In genomic region chr2:128428651-128429633, GRCm38 (mm10) we compare ENCODE assay signal across 7 mouse cellular contexts.
A peak's percentile ranks its signal among the peaks of the same experiment; 100 is the strongest.
DNase-seq lines count a peak whose midpoint lies in the region; ATAC-seq and TF ChIP-seq lines count a peak whose summit lies in the region.

No protein-coding gene starts in this region.

- no peak for DNase-seq in ES-E14 (ENCODE audit: low read depth, low spot score)
- DNase-seq in adrenal gland, postnatal 10 days: peak; percentile 58
- peak; percentile 80 to 90 for DNase-seq in heart, adult 18-20 months
- DNase-seq in lung, embryonic 14.5 days: peak; percentile 73
- no peak for DNase-seq in right cerebral cortex, adult 18-20 months

- in situ Hi-C loops in ES-E14 (cut with MboI; ENCODE audit: low sequenced_read_pairs in 2 of 2, unreplicated experiment in 2 of 2): no loop called here

- WGBS in intestine, postnatal 0 days: 49% methylated on average over 18 of the region's 18 CpGs
- 30% methylated on average over 18 of the region's 18 CpGs for WGBS in lung, embryonic 14.5 days
- 39% methylated on average over 18 of the region's 18 CpGs for WGBS in stomach, embryonic 15.5 days

- H3K9ac ChIP-seq in ES-E14 (ENCODE audit: insufficient read depth, low read depth, low read length, poor library complexity, severe bottlenecking): peak overlapping the region; percentile 7; the same call in 1 of the 2 replicates
- H3K9ac ChIP-seq in intestine, postnatal 0 days (ENCODE audit: low read depth, low read length): peak overlapping the region; percentile 13; the same call in 1 of the 2 replicates
- peak overlapping the region; percentile 27 for H3K9ac ChIP-seq in lung, embryonic 14.5 days
- no peak overlapping the region for H3K9ac ChIP-seq in stomach, embryonic 15.5 days

- no peak for TF ChIP-seq CTCF in intestine, postnatal 0 days (IDR thresholded peaks at IDR 0.05; ENCODE audit: low read depth)
- no peak for TF ChIP-seq CTCF in lung, embryonic 14.5 days (IDR thresholded peaks at IDR 0.05; ENCODE audit: low read depth)

- H3K4me3 ChIP-seq in ES-E14 (ENCODE audit: insufficient read depth in 1 of 2, low read depth in 1 of 2, low read length in 2 of 2, poor library complexity in 1 of 2, severe bottlenecking in 1 of 2): peak overlapping the region; percentile 11 to 41; a peak in 3 of 4 replicates
- peak overlapping the region; percentile 13 for H3K4me3 ChIP-seq in intestine, postnatal 0 days (ENCODE audit: low read depth, low read length)
- H3K4me3 ChIP-seq in lung, embryonic 14.5 days (ENCODE audit: low read depth, low read length): peak overlapping the region; percentile 22
- peak overlapping the region; percentile 19 for H3K4me3 ChIP-seq in stomach, embryonic 15.5 days (replicated peaks)

- no peaks in the 10 kb centered on the region for H3K9me3 ChIP-seq in ES-E14 (ENCODE audit: control insufficient read depth, insufficient read depth, low read depth, low read length)
- H3K9me3 ChIP-seq in intestine, postnatal 0 days (ENCODE audit: control insufficient read depth): no peaks in the 10 kb centered on the region
- H3K9me3 ChIP-seq in lung, embryonic 14.5 days (ENCODE audit: low read depth, low read length): no peaks in the 10 kb centered on the region
- no peaks in the 10 kb centered on the region for H3K9me3 ChIP-seq in stomach, embryonic 15.5 days

- H3K27me3 ChIP-seq in intestine, postnatal 0 days (replicated peaks; ENCODE audit: control insufficient read depth, insufficient read depth, low read length): 0 out of 2 replicates have a peak, but pooled peaks cover 5% of the 10 kb centered on the region
- H3K27me3 ChIP-seq in lung, embryonic 14.5 days (ENCODE audit: insufficient read depth, low read length): no peaks in the 10 kb centered on the region
- no peaks in the 10 kb centered on the region for H3K27me3 ChIP-seq in stomach, embryonic 15.5 days (replicated peaks)

- ATAC-seq in intestine, postnatal 0 days: no peak
- ATAC-seq in lung, embryonic 14.5 days (ENCODE audit: insufficient read depth): peak; percentile 58; the same call in 1 of the 2 replicates
- ATAC-seq in stomach, embryonic 15.5 days (ENCODE audit: insufficient read depth, low FRiP score, low read depth): no peak

- H3K36me3 ChIP-seq in ES-E14 (ENCODE audit: control insufficient read depth, insufficient read depth, low read length, poor library complexity, severe bottlenecking): no peaks in the 10 kb centered on the region
- no peaks in the 10 kb centered on the region for H3K36me3 ChIP-seq in intestine, postnatal 0 days (ENCODE audit: control insufficient read depth, insufficient read depth)
- H3K36me3 ChIP-seq in lung, embryonic 14.5 days (ENCODE audit: insufficient read depth): no peaks in the 10 kb centered on the region
- H3K36me3 ChIP-seq in stomach, embryonic 15.5 days: no peaks in the 10 kb centered on the region

- peak overlapping the region; percentile 35 for H3K4me2 ChIP-seq in intestine, postnatal 0 days (replicated peaks; ENCODE audit: low read depth)
- H3K4me2 ChIP-seq in lung, embryonic 14.5 days: peak overlapping the region; percentile 49
- H3K4me2 ChIP-seq in stomach, embryonic 15.5 days: peak overlapping the region; percentile 38

- H3K4me1 ChIP-seq in ES-E14 (ENCODE audit: control insufficient read depth in 2 of 2, insufficient read depth in 2 of 2, low read length in 2 of 2, poor library complexity in 1 of 2): peaks cover 6 to 12% of the 10 kb centered on the region in 2 experiments; a peak in 2 of 4 replicates
- H3K4me1 ChIP-seq in intestine, postnatal 0 days (replicated peaks; ENCODE audit: control insufficient read depth, insufficient read depth, low read length): peaks cover 8% of the 10 kb centered on the region; the same call in 1 of the 2 replicates
- H3K4me1 ChIP-seq in lung, embryonic 14.5 days (ENCODE audit: insufficient read depth): peaks cover 28% of the 10 kb centered on the region
- peaks cover 31% of the 10 kb centered on the region for H3K4me1 ChIP-seq in stomach, embryonic 15.5 days

- no peak overlapping the region for H3K27ac ChIP-seq in ES-E14 (ENCODE audit: insufficient read depth, low read depth, low read length, poor library complexity, severe bottlenecking)
- H3K27ac ChIP-seq in intestine, postnatal 0 days (ENCODE audit: low read depth, low read length): peak overlapping the region; percentile 41; the same call in 1 of the 2 replicates
- peak overlapping the region; percentile 83 for H3K27ac ChIP-seq in lung, embryonic 14.5 days (ENCODE audit: low read depth)
- H3K27ac ChIP-seq in stomach, embryonic 15.5 days: peak overlapping the region; percentile 81

TF ChIP-seq in ES-E14, 5 proteins besides CTCF, POLR2A, EP300 and RAD21:
- TF ChIP-seq HCFC1 (IDR thresholded peaks at IDR 0.05; ENCODE audit: borderline replicate concordance, insufficient read depth, low read length) (no peak), ZNF384 (IDR thresholded peaks at IDR 0.05; ENCODE audit: low read depth, low read length) (0 out of 2 replicates have a peak, but pooled peaks have one; percentile 33), MAFK (IDR thresholded peaks at IDR 0.05; ENCODE audit: insufficient read depth, low read depth, low read length) (peak; percentile 51; the same call in 1 of the 2 replicates)

Comparison
In these comparisons a context has a peak if more than half of its experiments do, and no peak if none do; other contexts are left out.
1. DNase-seq: peak in adrenal gland, postnatal 10 days (single experiment), heart, adult 18-20 months (2 of 2) and lung, embryonic 14.5 days (single experiment); none in ES-E14 (single experiment) and right cerebral cortex, adult 18-20 months (single experiment).
2. Peak in every context shown above with its lines, with median percentiles within 50 percentile points of each other: H3K4me3 ChIP-seq and H3K4me2 ChIP-seq.